Comparison of ENCODE assay signal across 7 mouse cellular contexts in genomic region chr13:113793637-113794036, GRCm38 (mm10). TPM values are rescaled to one million over a fixed set of nuclear protein-coding genes. Genes with fewer than 3 reads are reported as not detected.
DNase-seq lines count a peak whose midpoint lies in the region; ATAC-seq lines count a peak whose summit lies in the region.

No protein-coding gene starts in this region.

- H3K36me3 ChIP-seq in neural tube, embryonic 11.5 days (ENCODE audit: control insufficient read depth, insufficient read depth, low read length): no peaks in the 10 kb centered on the region
- H3K36me3 ChIP-seq in forebrain, embryonic 12.5 days (replicated peaks): no peaks in the 10 kb centered on the region
- no peaks in the 10 kb centered on the region for H3K36me3 ChIP-seq in limb, embryonic 15.5 days
- H3K36me3 ChIP-seq in stomach, embryonic 16.5 days (ENCODE audit: control insufficient read depth, insufficient read depth, low read length): no peaks in the 10 kb centered on the region

- peak overlapping the region; percentile 52 for H3K4me2 ChIP-seq in neural tube, embryonic 11.5 days (ENCODE audit: low read depth)
- H3K4me2 ChIP-seq in forebrain, embryonic 12.5 days: peak overlapping the region; percentile 61
- H3K4me2 ChIP-seq in limb, embryonic 15.5 days: peak overlapping the region; percentile 69
- H3K4me2 ChIP-seq in stomach, embryonic 16.5 days (ENCODE audit: low read depth, low read length): peak overlapping the region; percentile 86

- H3K27ac ChIP-seq in neural tube, embryonic 11.5 days (ENCODE audit: low read depth, low read length): peak overlapping the region; percentile 83
- H3K27ac ChIP-seq in forebrain, embryonic 12.5 days: peak overlapping the region; percentile 91
- peak overlapping the region; percentile 92 for H3K27ac ChIP-seq in limb, embryonic 15.5 days
- peak overlapping the region; percentile 68 for H3K27ac ChIP-seq in stomach, embryonic 16.5 days (ENCODE audit: low read length)

- H3K9me3 ChIP-seq in neural tube, embryonic 11.5 days (ENCODE audit: control insufficient read depth, low read length): no peaks in the 10 kb centered on the region
- no peaks in the 10 kb centered on the region for H3K9me3 ChIP-seq in forebrain, embryonic 12.5 days
- H3K9me3 ChIP-seq in limb, embryonic 15.5 days: no peaks in the 10 kb centered on the region
- H3K9me3 ChIP-seq in stomach, embryonic 16.5 days (replicated peaks; ENCODE audit: control insufficient read depth, low read length): no peaks in the 10 kb centered on the region

- no peak for ATAC-seq in neural tube, embryonic 11.5 days (ENCODE audit: insufficient read depth, low FRiP score, low TSS enrichment)
- no peak for ATAC-seq in forebrain, embryonic 12.5 days (ENCODE audit: low FRiP score)
- ATAC-seq in limb, embryonic 15.5 days (ENCODE audit: insufficient number of reproducible peaks, low FRiP score, low TSS enrichment, low read depth): no peak
- no peak for ATAC-seq in stomach, embryonic 16.5 days (ENCODE audit: insufficient read depth, low FRiP score)

- 80% methylated on average over 9 of the region's 9 CpGs for WGBS in neural tube, embryonic 11.5 days
- WGBS in forebrain, embryonic 12.5 days: 76% methylated on average over 9 of the region's 9 CpGs
- 78% methylated on average over 9 of the region's 9 CpGs for WGBS in limb, embryonic 15.5 days
- WGBS in stomach, embryonic 16.5 days: 71% methylated on average over 9 of the region's 9 CpGs

- peak overlapping the region; percentile 74 for H3K4me3 ChIP-seq in neural tube, embryonic 11.5 days (ENCODE audit: low read depth, low read length)
- H3K4me3 ChIP-seq in forebrain, embryonic 12.5 days (replicated peaks): peak overlapping the region; percentile 83
- peak overlapping the region; percentile 81 for H3K4me3 ChIP-seq in limb, embryonic 15.5 days
- peak overlapping the region; percentile 90 for H3K4me3 ChIP-seq in stomach, embryonic 16.5 days (replicated peaks; ENCODE audit: low read length)

- H3K27me3 ChIP-seq in neural tube, embryonic 11.5 days (ENCODE audit: control insufficient read depth, insufficient read depth, low read length): no peaks in the 10 kb centered on the region
- no peaks in the 10 kb centered on the region for H3K27me3 ChIP-seq in forebrain, embryonic 12.5 days
- H3K27me3 ChIP-seq in limb, embryonic 15.5 days: no peaks in the 10 kb centered on the region
- no peaks in the 10 kb centered on the region for H3K27me3 ChIP-seq in stomach, embryonic 16.5 days (ENCODE audit: control insufficient read depth, insufficient read depth, low read length)

- DNase-seq in neural tube, embryonic 11.5 days (ENCODE audit: low spot score): no peak
- DNase-seq in neural tube, embryonic 10.5 days (ENCODE audit: extremely low spot score, low spot score): no peak
- DNase-seq in urinary bladder, adult 2 months (ENCODE audit: low spot score): no peak
- DNase-seq in adrenal gland, adult 18-20 months (ENCODE audit: low spot score in 2 of 2): no peak

- peak overlapping the region; percentile 65 for H3K9ac ChIP-seq in neural tube, embryonic 11.5 days (ENCODE audit: low read length)
- peak overlapping the region; percentile 71 for H3K9ac ChIP-seq in forebrain, embryonic 12.5 days
- H3K9ac ChIP-seq in limb, embryonic 15.5 days: peak overlapping the region; percentile 83
- peak overlapping the region; percentile 81 for H3K9ac ChIP-seq in stomach, embryonic 16.5 days (ENCODE audit: low read length)

- peaks cover 6% of the 10 kb centered on the region for H3K4me1 ChIP-seq in neural tube, embryonic 11.5 days (ENCODE audit: control insufficient read depth, insufficient read depth, low read length)
- peaks cover 21% of the 10 kb centered on the region for H3K4me1 ChIP-seq in forebrain, embryonic 12.5 days
- H3K4me1 ChIP-seq in limb, embryonic 15.5 days: peaks cover 23% of the 10 kb centered on the region
- peaks cover 9% of the 10 kb centered on the region; the same call in 1 of the 2 replicates for H3K4me1 ChIP-seq in stomach, embryonic 16.5 days (ENCODE audit: control insufficient read depth, insufficient read depth, low read length)

RNA-seq across cellular contexts. Expression of gene Arl15, which starts 0.7 kb away (rescaled TPM):
- 9.5 and 11.0 TPM in 2 replicates for polyA plus RNA-seq in neural tube, embryonic 11.5 days (2014; fragmentation: Nextera tagmentation; extraction: Ambion mirVana)
- 15.7 and 16.9 TPM in 2 replicates for polyA plus RNA-seq in forebrain, embryonic 12.5 days (2016; fragmentation: Nextera tagmentation; extraction: Ambion mirVana)
- polyA plus RNA-seq in limb, embryonic 15.5 days (2015; fragmentation: Nextera tagmentation; extraction: Ambion mirVana): 9.8 and 10.8 TPM in 2 replicates
- polyA plus RNA-seq in stomach, embryonic 16.5 days (2015; fragmentation: Nextera tagmentation; extraction: Ambion mirVana): 7.9 and 8.0 TPM in 2 replicates
- polyA plus RNA-seq in urinary bladder, adult 2 months (2012; rRNA removed): 2.8 and 6.9 TPM in 2 replicates
- 10 to 100 TPM; 27.3 to 30.0 TPM for total RNA-seq in adrenal gland, adult 18-20 months (2021)
